Mouse (Mus musculus): ENCODE results near the gene Spns1. TPM values are rescaled to one million over a fixed set of nuclear protein-coding genes. Genes with fewer than 3 reads are reported as not detected.

The Spns1 gene
- polyA plus RNA-seq, 1 experiment = 32.8 TPM

DNA sequence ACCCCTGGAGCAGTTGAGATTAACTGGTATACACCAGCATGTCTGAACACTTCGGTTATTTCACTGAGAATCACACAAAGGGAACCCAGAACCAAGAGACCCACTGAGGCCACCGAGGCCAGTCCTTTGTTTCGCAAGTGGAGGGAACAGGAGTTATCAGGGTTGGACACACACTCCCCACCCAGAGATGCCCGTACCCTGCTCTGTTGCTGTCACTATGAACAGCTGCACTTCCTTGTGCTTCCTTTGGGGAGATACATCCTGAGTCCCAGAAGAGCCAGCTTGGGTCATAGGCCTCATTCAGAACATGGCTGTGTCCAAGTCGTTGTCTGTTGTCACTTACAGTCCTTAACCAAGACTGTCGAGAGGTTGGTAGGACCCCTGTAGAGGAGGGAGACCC lies 14.2 kb downstream of the Spns1 start:
- no peak overlapping the region for H3K4me3 ChIP-seq (replicated peaks; ENCODE audit: control insufficient read depth, low read depth, low read length)
- 64% methylated on average over 6 of the region's 6 CpGs for WGBS
- H3K27ac ChIP-seq (ENCODE audit: control insufficient read depth, insufficient read depth, low read depth, low read length, poor library complexity) = no peak overlapping the region
- no peaks in the 10 kb centered on the region for H3K4me1 ChIP-seq (ENCODE audit: control insufficient read depth, insufficient read depth, low read length)
- TF ChIP-seq POLR2A (IDR thresholded peaks at IDR 0.05; ENCODE audit: borderline replicate concordance, control insufficient read depth, low read depth, low read length) (no peak), CTCF (IDR thresholded peaks at IDR 0.05; ENCODE audit: control insufficient read depth, insufficient read depth, low read length) (no peak)

DNA sequence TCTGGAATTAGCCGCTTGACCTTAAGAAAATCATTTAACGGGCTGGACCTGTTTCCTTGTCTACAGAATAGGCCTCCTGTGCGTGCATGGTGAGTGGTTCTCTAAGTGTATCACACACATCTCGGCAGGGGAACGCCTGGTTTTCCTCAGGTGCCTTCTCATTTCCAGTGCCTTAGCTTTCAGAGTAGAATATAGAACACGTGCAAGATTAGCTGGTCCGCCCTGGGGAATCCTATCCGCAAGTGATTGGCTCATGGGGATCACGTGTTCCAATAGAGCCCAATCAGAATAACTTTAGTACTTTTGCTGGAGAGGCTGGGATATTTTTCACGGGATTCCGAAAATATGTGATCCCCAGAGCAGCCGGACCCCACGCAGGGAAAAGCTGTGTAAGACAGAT lies 18.2 kb downstream of the Spns1 start:
- 82% methylated on average over 13 of the region's 13 CpGs for whole genome bisulfite sequencing
- no peak for TF ChIP-seq CTCF (IDR thresholded peaks at IDR 0.05; ENCODE audit: control insufficient read depth, insufficient read depth, low read length)
- TF ChIP-seq POLR2A (IDR thresholded peaks at IDR 0.05; ENCODE audit: borderline replicate concordance, control insufficient read depth, low read depth, low read length) = no peak
- Histone ChIP-seq H3K27ac (ENCODE audit: control insufficient read depth, insufficient read depth, low read depth, low read length, poor library complexity) (no peak overlapping the region), H3K4me3 (replicated peaks; ENCODE audit: control insufficient read depth, low read depth, low read length) (no peak overlapping the region), H3K4me1 (ENCODE audit: control insufficient read depth, insufficient read depth, low read length) (no peaks in the 10 kb centered on the region)

DNA sequence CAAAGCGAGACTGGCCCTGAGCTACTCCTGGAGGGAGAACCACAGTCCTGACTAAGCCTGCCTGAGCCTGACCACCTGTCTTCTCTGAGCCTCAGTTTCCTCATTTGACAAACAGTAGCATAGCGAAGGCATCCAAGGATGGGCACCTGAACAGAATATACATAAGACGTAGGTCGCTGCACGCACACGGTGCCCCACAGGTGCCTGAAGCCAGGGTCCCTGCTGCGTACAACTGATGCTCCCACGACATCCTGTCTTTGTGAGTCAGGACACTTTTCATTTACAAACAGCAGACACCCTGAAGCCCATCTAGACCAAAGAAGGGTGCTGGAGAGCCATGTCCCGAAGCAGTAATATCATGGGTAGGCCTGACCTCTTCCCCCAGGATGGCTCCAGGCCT lies 18.8 kb downstream of the Spns1 start:
- TF ChIP-seq POLR2A (IDR thresholded peaks at IDR 0.05; ENCODE audit: borderline replicate concordance, control insufficient read depth, low read depth, low read length) = no peak
- no peak for TF ChIP-seq CTCF (IDR thresholded peaks at IDR 0.05; ENCODE audit: control insufficient read depth, insufficient read depth, low read length)
- WGBS = 89% methylated on average over 9 of the region's 9 CpGs
- peaks cover 1% of the 10 kb centered on the region; the same call in 1 of the 2 replicates for H3K4me1 ChIP-seq (ENCODE audit: control insufficient read depth, insufficient read depth, low read length)
- H3K27ac ChIP-seq (ENCODE audit: control insufficient read depth, insufficient read depth, low read depth, low read length, poor library complexity) = no peak overlapping the region
- H3K4me3 ChIP-seq (replicated peaks; ENCODE audit: control insufficient read depth, low read depth, low read length) = no peak overlapping the region

DNA sequence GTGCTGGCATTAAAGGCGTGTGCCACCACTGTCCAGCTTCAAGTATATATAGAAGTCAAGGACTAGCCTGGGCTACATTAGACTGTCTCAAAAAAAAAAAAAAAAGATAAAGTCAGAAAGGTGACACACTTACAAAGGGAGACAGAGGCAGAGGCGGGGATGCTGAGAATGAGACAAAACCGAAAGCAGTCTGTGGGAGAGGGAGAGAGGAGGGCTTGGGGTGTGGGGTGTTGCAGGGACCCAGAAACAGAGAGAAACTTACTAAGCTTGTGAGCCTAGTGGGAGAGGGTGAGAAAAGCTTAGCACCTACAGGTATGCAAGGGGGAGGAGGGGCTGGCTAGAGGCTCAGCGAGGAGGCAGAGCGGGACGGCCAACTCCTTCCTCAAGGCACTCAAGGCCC lies 19.4 kb downstream of the Spns1 start:
- H3K4me3 ChIP-seq (replicated peaks; ENCODE audit: control insufficient read depth, low read depth, low read length) = no peak overlapping the region
- H3K4me1 ChIP-seq (ENCODE audit: control insufficient read depth, insufficient read depth, low read length) = peaks cover 1% of the 10 kb centered on the region; the same call in 1 of the 2 replicates
- H3K27ac ChIP-seq (ENCODE audit: control insufficient read depth, insufficient read depth, low read depth, low read length, poor library complexity) = no peak overlapping the region
- 74% methylated on average over 6 of the region's 6 CpGs for WGBS
- TF ChIP-seq POLR2A (IDR thresholded peaks at IDR 0.05; ENCODE audit: borderline replicate concordance, control insufficient read depth, low read depth, low read length) = no peak
- TF ChIP-seq CTCF (IDR thresholded peaks at IDR 0.05; ENCODE audit: control insufficient read depth, insufficient read depth, low read length) = no peak

DNA sequence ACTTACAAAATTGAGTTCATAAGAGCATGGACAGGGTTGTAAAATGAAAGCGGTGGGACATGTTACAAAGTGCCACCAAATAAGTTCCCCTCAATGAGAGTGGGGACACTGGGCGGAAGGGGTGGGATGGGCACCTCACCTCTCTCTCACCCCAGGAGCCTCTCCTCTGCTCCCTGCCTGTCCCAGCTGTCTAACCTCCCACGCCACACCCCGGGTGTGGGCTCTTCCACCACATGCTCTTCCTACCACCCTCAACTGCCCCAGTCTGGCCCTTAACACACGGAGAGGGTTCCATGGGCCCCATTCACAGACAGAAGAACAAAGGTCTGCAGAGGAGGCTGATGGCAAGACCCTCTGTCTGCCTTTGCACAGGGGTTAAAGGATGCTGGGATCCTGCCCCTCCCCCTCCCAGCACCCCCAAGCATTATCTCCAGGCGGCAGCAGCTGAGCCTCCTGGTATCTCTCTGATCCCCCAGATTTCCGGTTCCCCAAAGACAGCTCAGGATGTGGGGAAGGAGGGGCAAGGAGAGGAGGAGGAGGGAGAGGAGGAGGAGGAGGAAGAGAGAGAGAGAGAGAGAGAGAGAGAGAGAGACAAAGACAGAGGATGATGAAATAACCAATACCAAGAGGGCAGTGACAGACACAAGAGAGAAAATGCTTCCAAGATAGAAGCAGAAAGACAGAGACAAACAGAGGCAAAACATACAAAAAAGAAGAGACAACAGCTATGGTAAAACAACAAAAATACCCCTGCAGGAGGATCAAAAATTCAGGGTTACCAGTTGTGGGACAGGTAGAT lies 20.3 kb downstream of the Spns1 start:
- Histone ChIP-seq H3K4me1 (ENCODE audit: control insufficient read depth, insufficient read depth, low read length) (peaks cover 1% of the 10 kb centered on the region; the same call in 1 of the 2 replicates), H3K4me3 (replicated peaks; ENCODE audit: control insufficient read depth, low read depth, low read length) (no peak overlapping the region), H3K27ac (ENCODE audit: control insufficient read depth, insufficient read depth, low read depth, low read length, poor library complexity) (0 out of 2 replicates have a peak overlapping the region, but pooled peaks have one; percentile 29)
- TF ChIP-seq POLR2A (IDR thresholded peaks at IDR 0.05; ENCODE audit: borderline replicate concordance, control insufficient read depth, low read depth, low read length) (no peak), CTCF (IDR thresholded peaks at IDR 0.05; ENCODE audit: control insufficient read depth, insufficient read depth, low read length) (no peak)
- 16% methylated on average over 7 of the region's 7 CpGs for WGBS

DNA sequence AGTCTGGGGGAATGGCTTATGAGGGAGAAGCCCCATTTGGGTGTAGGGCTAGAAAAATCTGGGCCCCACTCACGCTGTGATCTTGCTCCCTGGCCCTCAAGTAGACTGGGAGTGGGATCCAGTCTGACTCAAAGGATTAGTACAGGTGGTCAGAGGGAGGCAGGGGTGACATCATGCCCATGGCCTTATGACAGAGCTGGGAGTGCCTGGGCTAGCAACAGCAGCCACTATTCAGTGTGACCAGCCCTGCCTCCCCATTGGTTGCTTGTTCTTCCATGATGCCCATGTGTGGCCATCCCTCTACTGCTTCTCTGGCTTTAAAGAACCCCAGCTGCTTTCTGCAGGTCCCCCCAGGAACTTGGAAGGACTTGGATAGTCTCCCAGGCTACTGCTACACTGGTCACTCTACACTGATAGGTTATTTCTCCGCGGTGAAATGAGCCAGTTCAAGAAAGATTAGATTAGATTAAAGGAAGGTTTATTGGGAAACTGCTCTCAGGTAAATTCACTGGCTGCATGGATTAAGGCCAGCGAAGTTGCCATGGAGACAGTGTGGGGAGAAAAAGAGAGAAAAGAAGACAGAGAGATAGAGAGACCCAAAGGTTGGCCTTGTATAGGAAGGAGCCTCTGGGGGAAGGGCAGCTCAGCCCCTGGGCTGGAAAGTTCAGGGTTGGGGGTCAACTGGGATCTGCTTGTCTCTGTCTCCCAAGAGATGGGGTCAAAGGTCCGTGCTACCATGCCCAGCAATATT lies 21.2 kb downstream of the Spns1 start:
- 68% methylated on average over 5 of the region's 5 CpGs for WGBS
- Histone ChIP-seq H3K27ac (ENCODE audit: control insufficient read depth, insufficient read depth, low read depth, low read length, poor library complexity) (no peak overlapping the region), H3K4me1 (ENCODE audit: control insufficient read depth, insufficient read depth, low read length) (peaks cover 1% of the 10 kb centered on the region; the same call in 1 of the 2 replicates), H3K4me3 (replicated peaks; ENCODE audit: control insufficient read depth, low read depth, low read length) (no peak overlapping the region)
- no peak for TF ChIP-seq POLR2A (IDR thresholded peaks at IDR 0.05; ENCODE audit: borderline replicate concordance, control insufficient read depth, low read depth, low read length)
- TF ChIP-seq CTCF (IDR thresholded peaks at IDR 0.05; ENCODE audit: control insufficient read depth, insufficient read depth, low read length) = no peak

DNA sequence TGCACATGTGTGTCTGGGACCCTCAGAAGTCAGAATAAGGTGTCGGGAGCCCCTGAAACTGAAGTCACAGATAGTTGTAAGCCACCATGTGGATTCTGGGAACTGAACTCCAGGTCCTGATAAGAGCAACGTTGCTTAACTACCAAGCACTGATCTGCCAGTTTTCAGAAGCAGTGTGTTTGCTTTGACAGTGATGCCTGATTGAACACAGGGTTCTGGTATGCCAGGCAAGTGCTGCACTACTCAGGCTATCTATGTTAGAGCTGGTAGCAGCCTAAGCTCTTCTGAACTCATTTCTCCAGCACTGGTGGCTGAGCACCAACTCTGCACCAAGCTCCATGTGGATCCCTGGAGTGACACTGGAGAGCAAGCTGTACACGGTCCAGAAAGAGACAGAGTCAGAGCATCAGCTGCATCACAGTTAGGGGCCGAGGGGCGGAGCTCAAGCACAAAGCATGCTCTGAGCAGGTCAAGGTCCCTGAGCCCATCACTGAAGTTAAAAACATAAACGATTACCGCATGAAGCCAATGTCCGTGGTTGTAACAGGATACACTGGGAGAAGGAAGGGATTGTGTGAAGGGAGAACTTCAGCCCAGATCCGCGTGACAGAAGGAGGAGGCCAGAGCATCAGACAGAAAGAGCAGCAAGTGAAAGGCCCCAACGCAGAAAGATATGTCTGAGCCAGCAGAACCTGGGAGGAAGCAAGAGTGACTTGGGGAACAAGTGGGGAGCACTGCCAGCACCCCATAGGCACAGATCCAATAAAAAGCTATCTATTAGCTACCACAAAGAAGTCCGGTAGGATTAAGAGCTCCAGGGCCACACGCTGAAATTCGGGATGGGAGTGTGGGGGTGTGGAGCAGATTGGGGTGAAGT lies 22.3 kb downstream of the Spns1 start:
- no peak overlapping the region for H3K27ac ChIP-seq (ENCODE audit: control insufficient read depth, insufficient read depth, low read depth, low read length, poor library complexity)
- TF ChIP-seq POLR2A (IDR thresholded peaks at IDR 0.05; ENCODE audit: borderline replicate concordance, control insufficient read depth, low read depth, low read length) = no peak
- 70% methylated on average over 14 of the region's 14 CpGs for WGBS
- no peak overlapping the region for H3K4me3 ChIP-seq (replicated peaks; ENCODE audit: control insufficient read depth, low read depth, low read length)
- H3K4me1 ChIP-seq (ENCODE audit: control insufficient read depth, insufficient read depth, low read length) = peaks cover 1% of the 10 kb centered on the region; the same call in 1 of the 2 replicates

DNA sequence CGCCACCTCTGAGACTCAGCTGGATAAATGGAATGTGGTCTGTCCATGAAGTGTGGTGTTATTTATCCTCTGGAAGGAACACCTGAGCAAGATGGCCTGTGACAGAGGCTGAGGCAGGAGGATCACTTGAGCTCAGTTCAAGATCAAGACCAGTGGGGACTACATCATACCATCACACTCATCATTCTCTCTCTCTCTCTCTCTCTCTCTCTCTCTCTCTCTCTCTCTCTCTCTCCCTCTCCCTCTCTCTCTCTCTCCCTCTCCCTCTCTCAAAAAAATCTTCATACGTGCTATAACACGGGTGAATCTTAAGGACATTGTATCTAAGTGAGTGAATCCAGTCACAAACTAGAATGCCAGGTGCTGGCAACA lies 23.3 kb downstream of the Spns1 start:
- WGBS = 77% methylated on average over 3 of the region's 3 CpGs
- no peak overlapping the region for H3K4me3 ChIP-seq (replicated peaks; ENCODE audit: control insufficient read depth, low read depth, low read length)
- H3K4me1 ChIP-seq (ENCODE audit: control insufficient read depth, insufficient read depth, low read length) = peaks cover 1% of the 10 kb centered on the region; the same call in 1 of the 2 replicates
- no peak overlapping the region for H3K27ac ChIP-seq (ENCODE audit: control insufficient read depth, insufficient read depth, low read depth, low read length, poor library complexity)
- TF ChIP-seq POLR2A (IDR thresholded peaks at IDR 0.05; ENCODE audit: borderline replicate concordance, control insufficient read depth, low read depth, low read length) = no peak
- TF ChIP-seq CTCF (IDR thresholded peaks at IDR 0.05; ENCODE audit: control insufficient read depth, insufficient read depth, low read length) = no peak
